Mouse (Mus musculus) thymus, postnatal 4 days (tissue): ENCODE results near the gene Tmem198.

Experiments
- DNase-seq: peaks from one replicate; pipeline ENCODE4 v3.0.0; 2021

Gene Tmem198

DNA sequence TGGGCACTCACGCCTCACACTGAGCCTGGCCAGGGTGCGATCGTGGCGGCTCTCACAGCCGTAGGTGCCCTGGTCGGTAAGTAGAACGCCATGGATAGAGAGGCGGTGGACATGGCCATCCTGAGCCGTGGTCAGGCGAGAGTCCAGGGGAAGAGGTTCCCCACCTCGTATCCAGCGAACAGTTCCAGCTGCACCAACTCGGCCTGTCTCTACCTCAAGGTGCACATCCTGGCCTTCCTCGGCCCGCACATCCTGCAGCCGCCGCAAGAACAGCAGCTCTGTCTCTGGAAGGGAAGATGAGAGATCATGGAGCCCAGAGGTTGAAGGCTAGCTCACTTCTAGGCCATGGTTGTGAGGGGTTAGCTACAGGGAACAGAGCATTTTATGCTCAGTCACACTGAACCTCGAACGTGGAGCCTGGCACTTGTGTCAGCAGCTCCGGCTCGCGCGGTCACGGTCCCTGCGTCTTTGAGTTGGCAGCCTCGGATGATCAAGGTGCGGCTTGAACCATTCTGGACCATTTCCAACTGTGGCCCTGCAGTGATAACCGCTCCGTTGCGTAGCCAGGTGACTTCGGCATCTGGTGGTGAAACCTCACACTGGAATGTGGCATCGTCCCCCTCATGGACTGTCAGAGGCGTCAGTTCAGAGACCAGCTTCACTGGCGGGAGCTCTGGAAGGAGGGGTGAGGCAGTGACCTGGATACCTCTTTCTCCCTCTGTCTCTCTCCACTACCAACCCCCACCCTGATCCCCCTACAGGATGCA lies 11.6 kb downstream of the Tmem198 start:
- no peak for DNase-seq

DNA sequence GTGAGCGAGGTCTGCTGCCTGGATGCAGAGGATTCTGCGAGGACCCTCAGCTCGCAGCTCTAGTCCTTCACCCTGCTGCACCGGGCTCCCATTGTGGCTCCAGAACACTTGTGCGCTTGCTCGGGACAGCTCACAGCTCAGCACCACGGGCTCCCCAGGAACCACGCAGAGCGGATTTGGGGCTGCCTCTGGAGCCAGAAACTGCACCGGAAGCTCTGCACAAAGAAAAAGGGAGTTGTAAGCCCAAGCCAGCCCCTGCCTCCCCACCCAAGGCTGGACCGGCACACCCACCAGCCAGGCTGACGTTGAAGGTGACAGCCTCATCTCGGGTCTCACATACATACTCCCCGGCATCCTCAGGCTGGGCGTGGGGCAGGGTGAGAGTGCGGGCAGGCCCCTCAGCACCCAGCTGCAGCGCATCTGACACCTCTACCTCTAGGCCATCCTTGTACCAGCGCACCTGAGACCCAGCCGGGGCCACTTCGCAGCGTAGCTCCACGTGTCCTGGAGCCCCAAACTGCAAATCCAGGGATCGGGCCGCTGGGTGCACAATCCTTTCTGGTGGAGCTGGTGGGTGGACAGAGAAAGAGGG lies 13.3 kb downstream of the Tmem198 start:
- no peak for DNase-seq

DNA sequence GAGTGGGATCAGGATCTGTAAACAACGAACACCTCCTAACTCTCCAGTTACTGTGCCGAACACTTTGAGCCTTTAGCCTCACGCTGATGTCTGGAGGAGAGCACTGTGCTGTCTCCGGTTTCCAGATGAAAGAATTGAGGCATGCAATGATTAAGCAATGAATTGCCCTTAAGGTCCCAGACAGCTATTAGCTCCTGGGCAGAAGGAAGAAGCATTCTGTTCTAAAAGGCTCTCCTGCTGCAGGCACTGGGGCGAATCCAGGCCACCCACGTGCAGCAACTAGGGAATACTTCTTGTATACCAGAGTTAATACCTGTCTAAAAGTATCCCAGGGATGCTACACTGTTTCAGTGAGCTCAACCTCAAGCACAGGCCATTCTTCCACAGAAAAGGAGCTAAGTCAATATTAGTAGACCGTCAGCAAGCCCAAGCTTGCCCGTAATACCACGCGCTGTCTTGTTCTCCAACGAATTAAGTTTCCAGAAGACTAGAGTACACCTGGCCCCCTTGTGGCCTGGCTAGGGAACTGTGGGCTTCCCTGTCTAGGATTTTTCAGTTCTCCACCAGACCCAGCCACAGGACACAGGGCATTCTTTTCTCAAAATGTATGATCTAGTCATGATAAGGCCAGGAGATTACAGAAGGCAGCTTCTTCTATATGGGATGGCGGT lies 15.7 kb downstream of the Tmem198 start:
- DNase-seq = peak; percentile 55

DNA sequence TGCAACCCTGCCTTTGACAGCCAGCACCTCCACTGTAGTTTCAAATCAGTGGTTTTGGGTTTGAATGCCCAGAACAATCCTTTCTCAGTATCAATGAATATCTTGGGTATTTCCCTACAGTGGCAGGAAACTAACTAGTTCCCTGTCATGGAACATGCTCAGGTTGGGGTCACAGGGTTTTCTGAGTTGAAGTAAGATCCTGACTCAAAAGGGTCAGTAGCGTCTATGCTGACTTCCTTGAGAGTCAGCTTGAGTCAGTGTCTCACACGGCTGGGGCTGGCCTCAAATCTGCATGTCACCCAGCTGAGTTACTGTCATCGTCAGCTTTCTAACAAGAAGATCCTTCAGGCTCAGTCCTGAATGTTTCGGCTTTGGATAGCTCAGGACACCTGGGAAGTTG lies 19.6 kb downstream of the Tmem198 start:
- DNase-seq = no peak

- DNase-seq = no peak
Observed at GRCm38 (mm10) chr1:75499441-75499840, 20.1 kb downstream of the Tmem198 start.

- DNase-seq = no peak
Observed at GRCm38 (mm10) chr1:75501905-75502304, 22.6 kb downstream of the Tmem198 start.

DNA sequence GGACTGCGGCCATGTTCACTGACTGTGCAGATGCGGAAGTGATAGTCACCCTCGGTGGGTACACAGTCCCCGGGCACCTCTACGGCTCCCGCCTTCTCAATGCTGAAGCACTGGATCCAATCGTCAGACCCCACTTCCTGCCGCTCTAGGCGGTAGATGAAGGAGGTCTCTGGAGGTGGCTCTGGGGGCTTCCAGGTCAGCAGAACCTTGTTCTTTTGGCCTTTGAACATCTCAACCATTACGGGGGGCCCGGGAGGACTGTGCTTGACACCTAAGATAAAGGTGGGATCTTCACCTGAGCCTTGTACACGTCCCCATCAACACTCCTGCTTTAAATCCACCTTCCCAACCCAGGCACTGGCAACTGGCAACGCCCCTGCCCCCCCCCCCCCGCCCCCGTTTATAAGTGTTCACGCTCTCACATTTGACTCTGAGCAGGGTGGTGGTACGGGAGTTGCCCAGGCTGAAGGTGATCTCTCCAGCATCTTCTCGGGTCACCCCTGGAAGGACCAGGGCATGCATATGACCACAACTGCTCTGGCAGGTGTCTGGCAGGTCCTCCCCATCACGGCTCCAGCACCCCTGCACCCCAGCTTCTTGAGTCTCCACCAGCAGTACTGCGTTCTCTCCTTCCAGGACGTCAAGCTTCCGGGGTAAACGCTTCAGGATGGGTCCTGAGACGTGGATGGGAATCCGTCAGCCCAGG lies 23.8 kb downstream of the Tmem198 start:
- no peak for DNase-seq

DNA sequence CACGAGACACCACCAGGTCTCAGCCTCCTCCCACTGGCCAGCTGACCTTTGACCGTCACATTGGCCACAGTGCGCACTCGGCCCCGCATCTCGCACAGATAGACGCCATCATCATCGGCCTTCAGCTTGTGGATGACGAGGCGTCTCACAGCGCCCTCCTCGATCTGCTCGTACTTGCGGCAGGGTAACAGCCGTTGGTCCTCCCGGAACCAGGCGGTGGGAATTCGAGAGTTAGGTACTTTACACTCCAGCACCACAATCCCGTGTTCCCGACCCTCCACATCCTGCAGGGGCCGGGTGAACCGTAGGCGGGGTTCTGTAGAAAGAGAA lies 24.3 kb downstream of the Tmem198 start:
- no peak for DNase-seq

DNA sequence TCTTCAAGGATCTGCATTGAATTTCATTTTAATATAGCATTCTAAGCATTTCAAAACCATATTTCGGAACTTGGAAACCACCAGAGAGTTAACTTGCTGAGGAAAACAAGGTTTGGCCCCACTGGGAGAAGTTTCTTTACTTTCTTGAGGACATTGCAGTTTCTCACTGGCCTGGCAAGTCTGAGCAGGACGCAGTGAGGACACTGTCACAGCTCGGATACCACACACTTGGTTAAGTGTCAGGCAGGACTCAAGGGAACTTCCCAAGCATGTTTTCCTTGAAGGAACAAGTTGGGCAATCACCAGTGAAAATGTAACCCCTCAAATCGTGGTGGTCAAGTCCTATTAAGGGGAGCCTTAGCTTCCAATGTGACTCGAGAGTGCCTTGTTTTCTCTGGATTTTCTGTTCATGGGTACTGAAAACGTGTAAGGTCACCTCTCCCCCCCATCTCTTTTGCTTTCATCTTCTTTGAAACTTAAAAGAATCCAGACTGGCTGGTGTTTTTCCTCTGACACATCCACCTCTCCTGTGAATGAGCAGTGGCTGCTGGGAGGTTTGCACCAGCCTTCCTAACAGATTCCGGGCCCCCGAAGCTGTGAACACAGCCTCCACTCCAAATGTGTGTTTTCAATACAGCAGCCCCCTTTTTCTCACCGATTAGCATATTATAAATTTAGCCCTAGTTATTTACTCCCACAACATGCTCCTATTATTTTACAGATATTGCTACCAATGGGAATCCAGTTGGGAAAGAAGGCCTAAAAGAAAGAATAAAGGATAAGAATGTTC lies 25.1 kb downstream of the Tmem198 start:
- DNase-seq = no peak

DNA sequence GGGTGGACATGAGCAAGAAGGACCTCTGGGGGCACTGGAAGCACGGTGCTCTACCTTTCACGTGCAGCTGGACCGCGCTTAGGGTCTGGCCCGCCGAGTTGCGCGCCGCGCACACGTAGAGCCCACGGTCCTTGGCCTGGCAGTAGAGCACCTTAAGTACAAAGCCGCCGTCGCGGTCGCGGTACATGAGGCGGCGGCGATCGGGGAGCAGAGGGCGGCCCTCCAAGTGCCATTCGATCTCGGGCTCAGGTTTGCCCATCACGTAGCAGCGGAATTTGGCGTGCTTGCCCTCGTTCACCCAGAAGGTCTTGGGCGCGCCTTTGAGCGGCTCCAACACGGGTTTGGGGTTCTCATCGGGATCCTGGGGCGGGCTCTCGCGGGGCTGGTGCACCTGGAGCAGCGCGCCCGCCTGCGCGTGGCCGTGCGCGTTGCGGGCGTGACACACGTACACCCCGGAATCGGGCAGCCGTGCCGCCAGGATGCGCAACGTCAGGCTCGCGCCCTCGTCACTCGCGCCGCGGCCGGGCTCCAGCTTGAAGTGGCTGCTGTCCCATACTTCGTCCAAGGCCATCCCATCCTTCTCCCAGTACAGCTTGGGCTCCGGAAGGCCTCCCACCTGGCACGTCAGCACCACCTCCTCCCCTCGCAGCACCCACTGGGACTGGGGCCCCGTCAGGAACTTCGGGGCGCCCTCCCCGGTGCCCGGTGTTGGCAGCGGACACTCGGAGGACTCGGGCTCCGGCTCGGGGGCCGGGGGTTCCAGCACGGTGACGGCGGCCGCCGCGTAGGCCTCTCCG lies 26.0 kb downstream of the Tmem198 start:
- DNase-seq = peak; percentile 80

DNA sequence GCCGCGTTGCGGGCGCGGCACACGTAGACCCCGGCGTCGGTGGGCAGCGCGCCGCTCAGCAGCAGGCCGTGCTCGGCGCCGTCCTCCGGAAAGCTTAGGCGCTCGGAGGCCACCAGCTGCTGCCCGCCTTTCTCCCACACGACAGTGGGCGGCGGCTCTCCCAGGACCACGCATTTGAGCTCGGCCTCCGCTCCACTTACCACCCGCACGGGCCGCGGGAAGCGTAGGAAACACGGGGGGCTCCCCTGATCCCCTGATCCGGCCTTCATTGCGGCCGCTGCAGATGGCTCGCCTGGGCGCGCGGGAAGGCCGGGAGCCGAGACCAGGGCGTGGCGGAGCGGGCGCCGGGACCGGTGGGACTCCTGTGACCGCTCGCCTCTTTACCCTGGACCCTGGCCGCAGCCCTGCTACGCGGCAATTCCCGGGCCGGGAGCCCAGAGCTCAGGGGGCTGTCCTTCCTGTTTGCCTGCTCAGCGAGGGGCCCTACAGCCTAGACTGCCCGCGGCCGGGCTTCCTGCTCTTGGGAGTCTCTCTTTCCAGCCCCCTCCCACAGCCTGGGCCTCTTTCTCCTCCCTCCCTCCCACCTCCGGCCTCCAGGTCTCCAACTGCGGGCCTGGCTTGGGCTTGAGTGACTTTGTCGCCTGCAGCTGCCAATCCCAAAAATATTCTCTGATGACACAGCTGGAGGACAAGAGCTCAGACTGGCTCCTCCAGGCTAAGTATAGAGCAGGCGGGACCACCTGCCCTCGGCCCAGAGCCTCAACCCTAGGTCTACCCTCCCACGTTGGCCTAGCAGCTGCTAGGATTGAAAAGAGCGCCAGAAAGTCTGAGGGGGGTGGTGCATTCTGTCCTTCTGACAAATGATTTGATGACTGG lies 26.9 kb downstream of the Tmem198 start, which contains the start of gene Obsl1:
Gene Obsl1 (minus strand): TSS at position 497 of the 876 bp plus-strand sequence.
- DNase-seq = peak; percentile 61

GRCm38 (mm10) chr1:75507006-75507405 lies 27.7 kb downstream of the Tmem198 start, which contains the start of gene Inha:
TSS of gene Inha (plus strand) at chr1:75507077.
- DNase-seq = no peak

- no peak for DNase-seq
Observed at GRCm38 (mm10) chr1:75509586-75509985, 30.3 kb downstream of the Tmem198 start.

- no peak for DNase-seq
Observed at GRCm38 (mm10) chr1:75510154-75510553, 30.8 kb downstream of the Tmem198 start.

DNA sequence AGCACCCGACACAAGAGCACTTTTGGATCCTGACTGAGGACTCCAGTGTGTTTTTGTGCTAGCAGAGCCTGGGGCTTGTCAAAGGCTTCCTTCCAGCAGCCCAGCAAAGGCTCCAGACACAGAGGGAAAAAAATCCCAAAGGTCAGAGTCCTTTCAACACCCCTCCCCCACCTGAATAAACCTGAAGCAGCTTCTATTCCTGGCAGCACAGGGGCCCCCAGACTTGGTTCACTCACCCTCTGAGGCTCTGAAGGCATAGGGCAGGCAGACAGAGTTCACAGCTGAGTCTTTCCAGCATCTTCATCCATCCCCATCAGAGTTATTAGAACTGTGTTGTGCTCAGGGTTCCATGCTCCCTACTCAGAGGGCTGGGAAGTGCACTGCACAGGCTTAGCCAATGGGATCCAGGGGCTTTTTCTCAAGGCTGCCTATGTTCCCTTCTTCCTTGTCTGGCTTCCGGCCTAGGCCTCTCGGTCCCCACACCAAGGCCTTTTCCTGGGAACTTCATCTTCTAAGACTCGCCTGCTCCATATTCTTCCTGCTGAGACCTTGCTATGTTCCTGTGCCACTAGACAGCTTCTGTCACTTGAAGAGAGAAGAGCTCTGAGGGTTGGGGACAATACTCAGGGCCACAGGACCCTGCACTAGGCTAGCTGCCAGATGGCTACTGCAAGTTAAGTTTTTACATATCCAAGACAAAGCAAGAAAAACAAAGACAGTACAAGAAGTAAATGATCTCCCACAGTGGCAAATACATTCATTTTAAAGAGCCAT lies 32.3 kb downstream of the Tmem198 start:
- DNase-seq = no peak

DNA sequence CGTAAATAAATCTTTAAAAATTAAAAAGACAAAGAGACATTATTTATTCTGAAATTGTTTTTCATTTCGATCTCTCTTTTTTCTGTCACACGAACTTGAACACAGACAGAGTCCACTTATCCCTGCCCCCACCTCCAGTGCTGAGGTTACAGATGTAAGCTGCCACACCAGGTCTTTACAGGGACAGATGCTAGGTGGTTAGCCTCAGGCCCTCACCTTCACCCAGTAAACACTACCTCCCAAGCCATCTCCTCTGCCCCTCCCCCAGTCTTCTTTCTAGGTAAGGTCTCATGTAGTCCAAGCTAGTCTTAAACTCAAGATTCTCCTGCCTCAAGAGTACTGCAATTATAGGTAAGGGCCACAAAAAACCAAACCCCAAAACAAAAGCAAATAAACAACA lies 33.2 kb downstream of the Tmem198 start:
- no peak for DNase-seq

DNA sequence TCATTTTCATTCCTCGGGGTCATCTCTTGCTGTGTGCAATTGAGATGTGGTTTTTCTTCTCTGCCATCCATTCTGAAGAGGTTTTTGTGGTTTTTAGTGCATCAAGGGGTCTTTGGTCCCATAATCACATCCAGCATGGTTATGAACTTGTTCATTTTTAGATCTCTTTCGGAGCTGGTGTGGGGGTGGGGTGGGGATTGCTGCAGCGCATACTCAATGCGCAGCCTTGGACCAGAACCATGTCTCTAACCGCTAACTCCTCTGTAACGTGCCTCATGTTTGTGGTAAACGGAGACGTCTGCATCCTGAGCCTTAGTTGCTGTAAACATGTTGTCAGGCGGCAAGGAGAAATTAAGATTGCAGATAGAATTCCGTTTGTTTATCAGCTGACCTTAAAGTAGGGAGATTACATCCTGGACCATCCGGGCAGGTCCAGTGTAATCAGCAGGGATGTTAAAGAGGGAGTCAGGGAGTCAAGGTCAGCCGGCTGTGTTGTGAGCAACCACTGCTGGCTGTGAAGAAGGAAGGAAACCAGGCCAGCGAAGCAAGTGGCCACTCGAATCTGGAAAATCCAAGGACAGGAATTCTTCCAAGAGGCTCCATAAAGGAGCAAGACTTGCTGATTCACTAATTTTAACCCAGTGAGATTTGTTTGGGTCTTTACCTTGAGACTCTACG lies 37.5 kb downstream of the Tmem198 start:
- no peak for DNase-seq

DNA sequence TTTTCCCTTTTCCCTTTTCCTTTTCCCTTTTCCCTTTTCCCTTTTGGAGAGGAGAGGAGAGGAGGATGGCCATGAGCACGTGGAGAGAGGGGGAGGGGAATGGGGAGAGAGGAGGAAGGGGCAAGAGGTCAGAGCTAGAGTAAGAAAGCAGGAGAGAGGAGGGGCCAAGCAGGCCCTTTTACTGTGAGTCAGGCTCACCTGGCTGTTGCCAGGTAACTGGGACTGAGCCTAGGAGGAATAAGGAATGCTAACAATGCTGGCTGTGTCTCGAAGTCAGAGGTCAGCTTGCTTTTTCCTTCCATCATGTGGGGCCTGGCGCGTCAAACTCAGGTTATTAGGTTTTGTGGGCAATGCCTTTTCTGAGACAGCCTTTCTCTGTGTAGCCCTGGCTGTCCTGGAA lies 38.7 kb downstream of the Tmem198 start:
- DNase-seq = no peak

DNA sequence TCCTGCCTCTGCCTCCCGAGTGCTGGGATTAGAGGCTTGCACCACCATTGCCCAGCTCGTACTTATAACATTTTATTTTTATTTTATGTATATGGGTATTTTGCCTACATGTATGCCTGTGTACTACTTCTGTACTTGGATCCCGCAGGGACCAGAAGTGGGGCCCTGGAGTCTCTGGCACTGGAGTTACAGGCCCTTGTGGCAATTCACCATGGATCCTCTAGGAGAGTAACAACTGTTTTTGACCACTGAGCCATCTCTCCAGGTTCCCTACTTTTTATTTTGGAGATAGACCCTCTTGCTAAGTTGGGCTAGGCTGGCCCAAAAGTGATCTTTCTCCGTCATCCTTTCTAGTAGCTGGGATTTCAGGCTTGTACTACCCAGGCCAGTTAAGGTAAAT lies 39.1 kb downstream of the Tmem198 start:
- no peak for DNase-seq
